Mouse (Mus musculus) gastrocnemius, postnatal 4 days (tissue): ENCODE measurements around the gene Uhrf1. TPM values are rescaled to one million over a fixed set of nuclear protein-coding genes. Genes with fewer than 3 reads are reported as not detected.
A peak's percentile ranks its signal among the peaks of the same experiment; 100 is the strongest.
"Not testable (repeated sequence)": the region's sequence is repeated elsewhere in the genome, so short reads cannot be mapped to it uniquely, and the experiment has no call there.

Experiments
- DNase-seq, 2 experiments: peaks; one replicate each; pipeline ENCODE4 v3.0.0; 2021 to 2022; ENCODE audit warnings: low spot score in 2 of 2, mixed read lengths in 2 of 2
- long read RNA-seq, 2 experiments: library from polyadenylated mRNA; stranded (forward); transcript quantifications; one replicate each; pipeline ENCODE4 v2.0.0; 2021
- total RNA-seq, 2 experiments: library from RNA; stranded (reverse); gene quantifications; 2 replicates each; pipeline ENCODE4 v1.2.3; 2021

Gene Uhrf1
- total RNA-seq = 10 to 100 TPM; 39.7 to 41.6 TPM
- long read RNA-seq, experiment 1, transcript Uhrf1-201 (17 exons, 3,586 nt) = major isoform, 16 of 41 reads
- long read RNA-seq, experiment 1, transcript Uhrf1-204 (17 exons, 3,391 nt) = minor isoform, 10 of 41 reads
- long read RNA-seq, experiment 1, partial matches to known transcripts = 6 of 41 reads
- long read RNA-seq, experiment 1, other reads (novel, unspliced or antisense) = 7 of 41 reads
- long read RNA-seq, experiment 2, transcript Uhrf1-201 (17 exons, 3,586 nt) = major isoform, 21 of 36 reads
- long read RNA-seq, experiment 2, partial matches to known transcripts = 5 of 36 reads
- long read RNA-seq, experiment 2, other reads (novel, unspliced or antisense) = 4 of 36 reads

GRCm38 (mm10) chr17:56303160-56303846, at the start of gene Uhrf1:
TSS of gene Uhrf1 (plus strand) at chr17:56303321.
- DNase-seq = peak; percentile 70 to 88

DNA sequence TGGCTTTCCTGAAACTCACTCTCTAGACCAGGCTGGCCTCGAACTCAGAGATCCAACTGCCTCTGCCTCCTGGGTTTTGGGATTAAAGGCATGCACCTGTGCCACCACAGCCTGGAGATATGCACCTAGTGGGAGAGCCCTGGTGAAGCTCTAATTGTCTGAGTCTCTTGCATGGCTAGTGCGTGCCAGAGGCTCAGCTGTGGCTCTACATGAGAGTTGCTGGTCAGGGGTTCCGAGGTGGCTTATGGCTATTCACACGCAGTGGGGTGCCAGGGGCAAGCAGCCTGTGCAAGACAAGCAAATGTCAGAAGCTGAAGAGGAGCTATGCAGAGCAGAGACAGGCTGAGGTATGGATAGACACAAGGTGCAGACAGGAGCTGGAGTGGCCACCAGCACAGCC, 48.4 kb upstream of the Uhrf1 start:
- no peak for DNase-seq

DNA sequence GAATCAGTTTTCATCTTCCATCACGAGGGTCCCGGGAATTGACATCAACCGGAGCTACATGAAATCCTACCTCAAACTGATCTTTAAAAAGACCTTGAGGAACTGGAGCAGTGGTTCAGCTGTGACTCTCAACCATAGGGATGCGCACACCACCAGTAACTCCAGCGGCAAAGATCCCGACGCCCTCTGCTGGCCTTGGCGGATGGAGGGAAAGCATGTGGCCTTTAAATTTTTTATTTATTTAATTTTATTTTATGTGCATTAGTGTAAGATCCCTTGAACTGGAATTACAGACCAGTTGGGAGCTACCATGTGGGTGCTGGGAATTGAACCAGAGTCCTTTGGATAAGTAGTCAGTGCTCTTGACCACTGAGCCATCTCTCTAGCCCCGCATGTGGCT, 47.7 kb upstream of the Uhrf1 start:
- peak in 1 of 2 experiments; percentile 57 for DNase-seq

DNA sequence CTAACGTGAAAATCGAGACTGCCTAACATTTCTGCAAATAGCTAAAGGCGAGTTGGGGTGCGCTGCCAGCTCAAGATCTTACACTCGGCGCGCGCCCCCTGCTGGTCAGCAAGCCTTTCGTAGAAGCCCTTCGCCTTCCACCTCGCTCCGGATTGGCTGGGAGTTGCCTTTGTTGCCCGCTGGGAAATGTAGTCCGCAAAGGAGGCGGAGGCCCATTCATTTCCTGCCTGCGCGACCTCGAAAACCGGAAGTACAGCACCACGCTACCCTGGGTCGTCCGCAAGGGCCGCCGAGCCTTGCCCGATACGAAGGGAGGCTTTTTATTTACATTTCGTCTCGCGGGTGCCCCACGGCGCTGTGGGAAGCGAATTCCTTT, 47.3 kb upstream of the Uhrf1 start:
- DNase-seq = peak; percentile 96 to 99

DNA sequence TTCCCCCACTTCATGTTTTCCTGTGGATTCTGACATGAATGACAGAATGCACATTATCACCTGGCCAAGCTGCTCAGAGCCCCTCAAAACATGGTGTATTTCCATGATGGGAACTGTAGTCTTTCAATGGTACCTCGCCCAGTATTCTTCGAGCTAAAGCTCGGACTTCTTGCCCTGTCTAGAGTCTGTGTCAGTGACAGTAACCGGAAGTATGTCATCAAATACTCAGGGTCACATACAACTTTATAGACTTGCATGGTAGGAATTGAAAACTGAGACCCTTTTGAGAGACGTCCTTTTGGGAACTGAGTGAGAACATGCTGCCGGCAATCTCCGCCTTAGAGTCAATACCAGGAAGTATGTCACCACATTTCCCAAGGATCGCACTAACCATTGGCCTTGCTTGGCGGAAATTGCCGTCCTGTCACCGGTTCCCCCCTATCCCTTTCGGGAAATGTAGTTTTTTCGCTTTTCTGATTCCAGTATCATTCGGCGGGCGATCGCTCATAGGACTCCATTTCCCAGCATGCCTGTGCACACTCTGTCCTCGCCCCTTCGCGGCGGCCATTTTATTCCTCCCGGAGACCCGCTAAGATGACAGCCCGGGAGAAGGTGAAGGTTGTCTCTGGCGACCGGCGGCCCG, 46.8 kb upstream of the Uhrf1 start, which contains the start of gene Fem1a:
Gene Fem1a, plus strand, starts transcription at position 572 of the 643 bp plus-strand sequence.
- peak; percentile 75 to 89 for DNase-seq

- no peak for DNase-seq
Measured at GRCm38 (mm10) chr17:56257181-56257894, 45.8 kb upstream of the Uhrf1 start.

DNA sequence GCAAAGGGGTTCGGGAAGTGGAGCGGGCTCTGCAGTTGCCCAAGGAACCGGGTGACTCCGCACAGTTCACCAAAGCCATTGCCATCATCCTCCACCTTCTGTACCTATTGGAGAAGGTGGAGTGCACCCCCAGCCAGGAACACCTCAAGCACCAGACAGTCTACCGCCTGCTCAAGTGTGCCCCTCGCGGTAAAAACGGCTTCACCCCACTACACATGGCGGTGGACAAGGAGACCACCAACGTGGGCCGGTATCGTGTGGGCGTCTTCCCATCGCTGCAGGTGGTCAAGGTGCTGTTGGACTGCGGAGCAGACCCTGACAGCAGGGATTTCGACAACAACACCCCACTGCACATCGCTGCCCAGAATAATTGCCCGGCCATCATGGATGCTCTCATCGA, 44.9 kb upstream of the Uhrf1 start:
- not testable (repeated sequence) for DNase-seq

DNA sequence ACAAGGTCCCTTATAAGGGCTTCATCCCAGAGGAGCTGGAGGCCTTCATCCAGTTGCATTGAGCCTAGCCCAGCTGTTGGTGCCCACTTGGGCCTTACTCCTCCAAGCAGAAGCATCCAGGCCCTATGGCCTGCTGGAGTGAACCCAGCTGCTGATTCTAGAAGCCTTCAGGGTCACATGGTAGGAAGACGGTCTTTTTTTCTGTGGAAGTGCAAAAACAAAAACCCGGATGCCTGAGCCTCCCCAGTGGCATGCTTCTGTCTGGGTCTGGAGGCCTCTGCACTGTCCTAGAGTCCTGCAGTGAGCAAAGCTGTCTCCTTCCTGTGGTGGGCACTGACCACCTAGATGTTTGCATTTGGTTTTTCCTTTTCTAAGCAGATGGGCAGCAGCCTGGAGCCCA, 44.3 kb upstream of the Uhrf1 start:
- not testable (repeated sequence) for DNase-seq

DNA sequence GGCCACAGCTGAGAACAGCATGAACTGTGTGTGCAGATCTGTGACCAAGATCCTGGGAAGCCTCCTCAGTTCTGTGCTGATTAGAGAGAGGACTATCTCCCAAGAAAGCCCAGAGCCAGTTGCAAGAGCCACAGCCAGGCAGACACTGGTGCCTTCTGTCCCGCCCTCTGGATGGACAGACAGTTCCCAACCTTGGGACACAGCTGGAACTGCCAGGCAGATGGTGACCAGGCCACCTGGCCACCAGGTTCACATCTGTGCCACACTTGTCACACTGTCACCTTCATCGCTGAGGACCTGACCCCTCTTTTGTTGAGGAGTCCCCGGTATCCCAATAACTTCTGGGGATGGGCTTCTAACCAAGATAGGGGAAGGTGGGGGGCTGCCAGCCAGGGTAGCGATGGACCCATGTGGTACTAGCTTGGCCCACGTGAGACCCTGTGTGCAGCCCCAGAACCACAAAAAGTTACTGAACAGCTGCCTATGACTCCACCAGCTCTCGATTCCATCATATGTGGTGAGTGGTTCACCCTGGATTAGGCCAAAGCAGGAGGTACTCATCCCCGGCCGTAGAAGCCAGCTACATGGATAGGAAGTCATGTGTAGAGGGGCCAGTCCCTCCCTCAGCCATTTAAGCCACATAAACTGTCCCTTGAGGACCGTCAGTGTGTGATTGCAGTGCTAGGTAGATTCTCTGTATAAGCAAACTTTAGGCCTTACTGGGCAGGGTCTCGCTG, 43.7 kb upstream of the Uhrf1 start:
- no peak for DNase-seq

DNA sequence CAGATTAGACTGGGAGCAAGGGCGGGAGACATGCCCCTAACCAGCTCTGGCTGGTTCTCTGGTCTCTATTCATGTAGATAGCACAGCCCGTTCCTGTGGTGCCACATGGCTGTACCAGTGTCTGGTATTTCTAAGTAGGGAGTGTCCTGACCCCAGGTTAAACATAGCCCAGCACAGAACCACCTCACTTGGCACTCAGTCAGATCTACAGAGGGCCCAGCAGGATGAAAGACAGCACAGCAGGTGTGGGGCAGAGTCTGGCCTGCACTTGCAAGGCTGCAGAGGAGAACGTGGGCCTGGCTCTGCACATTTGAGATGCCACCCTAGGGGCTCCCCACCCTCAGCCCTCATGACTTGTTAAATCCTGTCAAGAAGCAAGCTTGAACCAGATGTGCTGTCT, 42.0 kb upstream of the Uhrf1 start:
- no peak for DNase-seq

DNA sequence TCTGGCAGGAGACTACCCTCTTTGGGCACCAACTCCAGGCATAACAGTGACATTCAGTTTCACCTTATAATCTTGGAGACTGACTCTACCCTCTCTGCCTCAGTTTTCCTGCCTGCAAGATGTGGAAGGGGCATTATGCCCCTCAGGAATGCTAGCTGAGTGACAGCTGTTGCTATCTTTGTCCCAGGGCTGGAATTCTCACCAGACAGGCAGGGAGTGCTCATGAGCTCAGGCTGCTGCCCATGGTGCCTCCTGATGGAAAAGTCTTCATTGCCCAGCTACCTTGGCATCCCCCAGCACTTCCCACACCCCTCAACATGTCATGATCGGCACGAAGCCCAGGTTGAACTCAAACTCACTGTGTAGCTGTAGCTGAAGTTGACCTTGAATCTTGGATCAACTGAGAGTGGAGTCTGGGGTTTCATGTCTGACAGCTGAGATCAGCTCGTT, 40.5 kb upstream of the Uhrf1 start:
- no peak for DNase-seq

GRCm38 (mm10) chr17:56264020-56264419, 39.1 kb upstream of the Uhrf1 start:
- DNase-seq = peak in 1 of 2 experiments; percentile 77

- no peak for DNase-seq
Measured at GRCm38 (mm10) chr17:56265011-56265410, 38.1 kb upstream of the Uhrf1 start.

- no peak for DNase-seq
Measured at GRCm38 (mm10) chr17:56265869-56266268, 37.3 kb upstream of the Uhrf1 start.

DNA sequence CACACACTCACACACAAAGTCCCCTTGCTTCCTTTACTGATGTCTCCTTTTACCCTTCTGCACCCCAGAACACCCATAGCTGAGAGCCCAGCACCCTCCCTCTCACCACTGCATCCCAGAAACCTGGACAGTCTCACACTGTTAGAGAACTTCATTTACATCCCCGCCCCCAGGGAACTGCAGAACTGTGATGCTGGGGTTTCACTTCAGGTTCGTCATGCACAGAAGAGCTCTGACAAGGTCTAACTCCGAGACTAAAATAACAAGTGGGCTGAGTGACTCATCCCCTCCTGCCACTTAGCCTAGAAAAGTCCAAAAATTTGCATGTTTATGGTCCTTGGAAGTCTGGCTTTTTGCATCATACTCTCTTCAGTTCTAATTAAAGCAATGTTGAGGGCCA, 36.9 kb upstream of the Uhrf1 start:
- no peak for DNase-seq

GRCm38 (mm10) chr17:56269153-56269630, 33.9 kb upstream of the Uhrf1 start:
- DNase-seq = no peak

DNA sequence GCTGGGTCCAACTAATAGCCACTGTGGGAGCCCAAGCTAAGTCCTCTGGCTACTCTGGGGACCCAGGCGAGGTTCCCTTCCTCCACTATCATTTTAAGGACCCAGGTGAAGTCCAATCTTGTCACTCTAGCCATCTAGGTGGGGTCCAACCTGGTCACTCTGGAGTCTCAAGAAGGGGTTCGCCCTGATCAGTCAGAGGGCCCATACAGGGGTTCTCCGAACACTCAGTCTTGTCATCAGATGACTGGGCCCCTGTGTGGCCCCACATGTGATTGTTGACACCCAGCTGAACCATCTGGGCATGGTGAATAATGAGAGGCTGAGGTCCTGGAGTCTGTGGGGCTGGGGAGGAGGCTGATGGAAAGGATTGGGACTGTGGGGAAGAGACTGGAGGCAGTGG, 33.4 kb upstream of the Uhrf1 start:
- DNase-seq = no peak

- no peak for DNase-seq
Measured at GRCm38 (mm10) chr17:56271609-56272253, 31.4 kb upstream of the Uhrf1 start.

DNA sequence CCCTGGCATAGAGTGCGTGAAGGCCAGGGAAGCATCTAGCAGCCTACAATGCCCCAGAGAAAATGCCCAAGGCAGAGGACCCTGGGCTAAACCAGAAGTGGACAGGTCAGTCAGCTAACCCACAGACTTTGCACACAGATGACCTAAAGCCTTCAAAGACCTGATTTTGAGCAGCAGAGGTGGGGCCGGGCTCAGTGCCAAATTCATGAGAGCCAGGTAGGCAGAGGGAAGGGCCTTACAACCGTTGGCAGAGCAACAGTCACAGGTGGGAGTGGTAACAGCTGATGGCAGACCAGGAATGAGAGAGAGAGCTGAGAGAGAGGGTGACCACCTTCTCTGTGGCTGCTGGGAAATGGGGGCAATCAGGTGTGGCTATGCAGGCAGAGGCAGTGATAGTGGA, 30.5 kb upstream of the Uhrf1 start:
- DNase-seq = no peak

DNA sequence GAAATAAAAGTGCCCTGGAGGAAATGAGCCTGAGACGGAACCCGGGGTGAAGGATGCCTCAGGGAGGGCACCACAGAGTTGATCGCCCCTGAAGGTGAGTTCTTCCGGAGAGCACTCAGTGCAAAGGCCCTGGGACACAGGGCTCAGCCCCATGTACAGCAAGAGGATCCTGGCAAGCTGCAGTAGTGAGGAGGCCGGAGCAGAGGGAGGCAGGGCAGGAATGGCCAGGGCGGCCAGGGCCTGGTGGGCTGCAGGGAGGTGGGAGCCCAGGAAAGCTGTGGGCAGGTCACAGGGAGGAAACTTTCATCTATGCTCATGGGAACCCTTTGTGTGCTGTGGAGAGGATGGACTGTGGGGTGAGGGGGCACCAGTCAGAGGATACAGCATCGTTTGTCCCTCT, 29.6 kb upstream of the Uhrf1 start:
- DNase-seq = no peak
